Mouse (Mus musculus) urinary bladder, postnatal 0 days (tissue): ENCODE results near the gene Lrrc4b. TPM values are rescaled to one million over a fixed set of nuclear protein-coding genes. Genes with fewer than 3 reads are reported as not detected.

ENCODE experiments used
- microRNA-seq: library from miRNA; unstranded; fragments of <30 nt; microRNA quantifications from one replicate; pipeline ENCODE4, GENCODE M21; 2016
- polyA plus RNA-seq: library from polyadenylated mRNA; unstranded; fragments of >200 nt; fragmentation: Nextera tagmentation; extraction: Ambion mirVana; gene quantifications from 2 replicates; pipeline ENCODE4 v1.2.1, GENCODE M21; 2015

Gene Lrrc4b
- polyA plus RNA-seq: 0.13 and 0.26 TPM in 2 replicates

DNA sequence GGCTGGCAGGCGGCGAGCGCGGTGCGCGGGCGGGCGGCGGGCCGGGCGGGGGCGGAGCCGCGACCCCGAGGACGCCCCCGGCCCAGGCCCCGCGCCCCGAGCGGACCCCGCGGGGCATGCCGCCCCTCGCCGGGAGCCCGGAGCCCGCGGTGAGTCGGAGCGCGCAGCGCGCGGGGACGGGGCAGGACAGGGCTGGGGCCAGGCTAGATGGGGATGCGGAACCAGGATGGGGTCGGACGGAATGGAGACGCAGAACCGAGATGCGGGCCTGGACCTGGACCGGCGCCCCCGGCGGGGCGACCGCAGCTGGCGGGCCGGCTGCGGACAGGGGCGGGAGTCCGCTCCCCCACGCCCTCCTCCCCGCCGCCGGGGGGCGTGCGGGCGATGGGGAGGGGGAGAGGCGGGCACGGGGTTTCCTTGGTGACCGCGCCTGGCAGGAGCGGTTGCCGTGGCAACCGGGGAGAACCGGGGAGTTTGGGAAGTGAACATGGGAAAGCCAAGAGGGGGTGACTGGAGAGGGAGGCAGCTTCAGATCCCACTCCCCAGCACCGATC, at the start of gene Lrrc4b:
TSS of gene Lrrc4b (plus strand) at position 51 of the 554 bp plus-strand sequence.

DNA sequence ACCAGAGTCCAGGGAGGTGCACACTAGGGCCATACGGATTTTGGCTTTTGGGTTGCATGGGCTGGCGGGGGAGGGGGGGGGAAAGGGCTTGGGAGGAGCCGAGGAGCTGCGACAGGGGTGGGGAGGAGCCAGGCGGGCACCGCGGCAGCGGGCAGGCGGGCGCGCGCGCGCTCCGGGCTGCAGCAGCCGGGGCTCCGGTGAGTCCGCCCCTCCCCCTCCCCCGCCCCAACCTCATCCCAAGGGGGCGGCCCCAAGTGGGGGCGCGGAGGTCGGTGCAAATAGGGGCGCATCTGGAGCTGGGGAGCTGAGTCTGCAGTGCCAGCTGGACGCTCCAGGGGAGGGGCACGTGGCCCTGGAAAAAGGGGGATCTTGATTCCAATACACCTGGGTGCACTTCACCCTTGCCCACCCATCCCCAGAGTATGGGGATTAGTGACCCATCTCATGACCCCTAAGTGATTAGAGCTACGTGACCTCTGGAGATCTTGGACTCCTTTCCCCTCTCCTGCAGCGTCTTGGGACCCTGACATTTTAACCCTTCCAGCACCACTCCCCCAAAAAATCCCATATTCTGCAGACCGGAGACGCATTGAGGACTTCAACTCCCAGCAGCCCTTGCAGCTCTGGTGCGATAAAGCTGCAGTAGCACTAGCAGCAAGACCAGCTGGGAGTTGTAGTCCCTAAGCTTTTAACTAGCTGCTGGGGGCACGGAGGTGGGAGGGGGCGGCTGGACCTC, 44.7 kb upstream of the Lrrc4b start, which contains the start of gene Syt3:
TSS of gene Syt3 (plus strand) at position 123 of the 736 bp plus-strand sequence.

DNA sequence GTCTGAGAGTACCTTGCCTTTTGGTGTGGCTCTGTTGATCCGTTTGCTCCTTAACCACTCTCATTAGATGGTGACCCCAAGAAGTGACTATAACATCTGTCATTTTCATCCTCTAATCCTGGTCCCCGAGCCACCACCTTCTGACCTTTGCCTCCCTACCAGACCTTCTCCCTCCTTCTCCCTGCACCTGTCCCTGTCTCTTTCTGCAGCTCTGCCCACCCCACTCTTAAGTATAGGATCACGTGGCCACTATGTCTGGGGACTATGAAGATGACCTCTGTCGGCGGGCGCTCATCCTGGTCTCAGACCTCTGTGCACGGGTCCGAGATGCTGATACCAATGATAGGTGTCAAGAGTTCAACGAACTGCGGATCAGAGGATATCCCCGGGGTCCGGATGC, 43.1 kb upstream of the Lrrc4b start, which contains the start of gene 1700008O03Rik:
TSS of gene 1700008O03Rik (minus strand) at position 101 of the 400 bp plus-strand sequence.

DNA sequence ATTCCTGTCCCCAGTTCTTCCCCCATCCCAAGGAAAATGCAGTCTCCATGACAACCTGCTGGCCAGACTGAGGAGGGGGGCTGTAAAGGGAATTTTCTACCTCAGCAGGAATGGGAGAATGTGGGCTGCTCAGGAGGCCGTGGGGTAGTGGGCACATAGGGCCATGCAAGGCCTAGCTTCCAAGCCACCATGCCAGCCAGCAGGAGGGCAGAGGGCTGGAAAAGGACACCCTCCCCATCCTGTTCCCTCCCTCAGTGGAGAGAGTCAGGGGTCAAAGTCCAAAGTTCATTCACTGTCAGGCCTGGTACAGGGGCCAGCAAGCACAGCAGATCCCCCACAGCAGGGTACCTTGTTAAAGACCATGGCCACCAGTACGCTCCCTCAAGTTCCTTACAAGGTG, 36.3 kb downstream of the Lrrc4b start, which contains the start of gene Aspdh:
TSS of gene Aspdh (plus strand) at position 281 of the 400 bp plus-strand sequence.

DNA sequence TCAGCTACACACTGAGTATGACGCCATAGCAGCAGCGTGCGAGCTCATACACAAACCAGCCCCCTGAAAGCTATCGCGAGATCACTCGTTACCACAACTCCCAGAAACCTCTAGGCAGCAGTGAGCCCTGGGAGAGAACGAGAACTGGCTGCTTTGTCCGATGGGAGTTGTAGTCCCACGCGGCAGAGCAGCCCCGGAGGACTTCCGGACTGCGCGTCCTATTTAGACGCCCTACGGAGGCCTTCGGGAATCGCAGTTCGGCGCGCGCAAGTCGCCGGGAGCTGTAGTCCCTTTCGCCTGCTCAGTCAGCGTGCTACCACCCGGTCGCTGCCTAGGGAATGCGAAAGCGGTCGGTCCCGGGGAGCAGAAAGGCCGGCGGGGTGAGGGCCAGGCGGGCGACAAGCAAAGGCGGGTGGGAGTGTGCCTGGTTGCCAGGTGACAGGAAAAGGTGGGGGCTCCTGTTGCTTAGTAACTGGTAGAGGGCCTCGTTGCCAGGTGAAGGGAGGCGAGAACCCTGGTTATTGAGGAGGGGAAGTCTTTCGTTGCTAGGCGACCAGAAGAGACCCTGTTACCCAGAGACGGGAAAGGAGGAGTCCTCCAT, 39.1 kb downstream of the Lrrc4b start, which contains the start of gene Josd2:
TSS of gene Josd2 (plus strand) at position 170 of the 601 bp plus-strand sequence.

DNA sequence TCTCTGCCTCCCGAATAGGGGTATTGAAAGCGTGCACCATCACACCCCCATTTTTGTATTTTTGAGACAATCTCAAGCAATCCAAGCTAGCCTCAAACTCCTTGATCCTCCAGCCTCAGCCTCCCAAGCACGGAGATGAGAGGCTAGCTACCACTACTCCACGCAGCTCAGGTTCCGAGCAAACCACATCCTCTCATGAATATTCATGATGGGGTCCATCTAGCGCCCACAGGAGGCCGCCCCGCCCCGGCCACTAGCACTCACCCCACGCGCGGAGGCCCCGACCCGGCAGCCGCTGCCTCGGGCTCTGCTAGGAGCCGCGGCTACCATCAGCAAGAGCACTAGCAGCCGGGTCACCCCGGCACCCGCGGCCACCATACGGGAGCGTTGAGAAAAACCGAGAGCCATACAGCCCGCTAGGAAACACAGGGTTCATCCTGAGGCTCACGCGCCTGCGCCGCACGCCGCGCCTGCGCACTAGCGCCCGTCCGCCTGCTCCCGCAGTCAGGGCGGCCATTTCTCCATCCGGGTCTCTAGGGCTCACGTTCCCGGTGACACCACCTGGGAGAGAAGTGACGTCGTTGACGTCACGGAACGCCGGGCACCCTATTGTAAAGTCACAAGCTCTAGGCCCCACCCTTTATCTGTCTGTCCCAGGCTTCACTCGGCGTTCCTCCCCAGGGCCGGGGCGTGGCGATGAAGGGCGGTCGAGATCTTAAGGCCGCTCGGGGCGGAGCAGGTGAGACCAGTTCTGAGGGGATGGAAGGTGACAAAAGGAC, 67.4 kb downstream of the Lrrc4b start, which contains the start of the genes Emc10 and Fam71e1:
TSS of gene Emc10 (minus strand) at position 538 of the 779 bp plus-strand sequence.
TSS of gene Fam71e1 (plus strand) at position 590 of the 779 bp plus-strand sequence.

Small RNAs within 50 kb of the gene (microRNA-seq; reads per million reads assigned to microRNA genes)
- 1.5 reads per million for gene Mir7052

Other genes starting within 250 kb of the Lrrc4b start
- gene Klk1b24, start 240.8 kb upstream of the Lrrc4b start, polyA plus RNA-seq: not detected in 2 replicates
- gene Klk1b3, start 230.8 kb upstream of the Lrrc4b start, polyA plus RNA-seq: not detected in 2 replicates
- gene Klk1b4, start 221.6 kb upstream of the Lrrc4b start, polyA plus RNA-seq: not detected in 2 replicates
- gene Klk1b5, start 213.1 kb upstream of the Lrrc4b start, polyA plus RNA-seq: not detected in 2 replicates
- not detected in 2 replicates for gene Klk1, start 203.7 kb upstream of the Lrrc4b start, polyA plus RNA-seq
- not detected in 2 replicates for gene Gm36864, start 192.8 kb upstream of the Lrrc4b start, polyA plus RNA-seq
- gene 1700028J19Rik, start 182.3 kb upstream of the Lrrc4b start, polyA plus RNA-seq: 0.71 and 1.4 TPM in 2 replicates
- 55.7 and 58.6 TPM in 2 replicates for gene 2410002F23Rik, start 182.3 kb upstream of the Lrrc4b start, polyA plus RNA-seq
- gene Acp4, start 171.6 kb upstream of the Lrrc4b start, polyA plus RNA-seq: not detected in 2 replicates
- not detected in 2 replicates for gene Gm15517, start 167.6 kb upstream of the Lrrc4b start, polyA plus RNA-seq
- 13.6 and 16.2 TPM in 2 replicates for gene Clec11a, start 122.1 kb upstream of the Lrrc4b start, polyA plus RNA-seq
- 1.1 and 1.2 TPM in 2 replicates for gene Shank1, start 118.8 kb upstream of the Lrrc4b start, polyA plus RNA-seq
- 0.48 and 0.58 TPM in 2 replicates for gene Syt3, start 44.9 kb upstream of the Lrrc4b start, polyA plus RNA-seq
- gene 1700008O03Rik, start 43.2 kb upstream of the Lrrc4b start, polyA plus RNA-seq: 0.60 and 0.81 TPM in 2 replicates
- 0.27 TPM in 1 of 2 replicates, not detected in the other for gene Aspdh, start 36.4 kb downstream of the Lrrc4b start, polyA plus RNA-seq
- gene Josd2, start 39.0 kb downstream of the Lrrc4b start, polyA plus RNA-seq: 51.6 and 59.9 TPM in 2 replicates
- 73.9 and 76.8 TPM in 2 replicates for gene Emc10, start 67.5 kb downstream of the Lrrc4b start, polyA plus RNA-seq
- 8.0 and 10.1 TPM in 2 replicates for gene Fam71e1, start 67.6 kb downstream of the Lrrc4b start, polyA plus RNA-seq
- 0.30 and 0.82 TPM in 2 replicates for gene Mybpc2, start 95.6 kb downstream of the Lrrc4b start, polyA plus RNA-seq
- 0.05 TPM in 1 of 2 replicates, not detected in the other for gene Spib, start 103.1 kb downstream of the Lrrc4b start, polyA plus RNA-seq
- gene Pold1, start 119.8 kb downstream of the Lrrc4b start, polyA plus RNA-seq: 20.1 and 23.8 TPM in 2 replicates
- 65.2 and 69.4 TPM in 2 replicates for gene Nr1h2, start 124.9 kb downstream of the Lrrc4b start, polyA plus RNA-seq
- 0.46 and 0.57 TPM in 2 replicates for gene Napsa, start 143.4 kb downstream of the Lrrc4b start, polyA plus RNA-seq
- 0.05 and 0.08 TPM in 2 replicates for gene Kcnc3, start 161.6 kb downstream of the Lrrc4b start, polyA plus RNA-seq
- 11.2 and 12.2 TPM in 2 replicates for gene Myh14, start 241.8 kb downstream of the Lrrc4b start, polyA plus RNA-seq